Mouse (Mus musculus): ENCODE measurements around the gene Dhodh. TPM values are rescaled to one million over a fixed set of nuclear protein-coding genes. Genes with fewer than 3 reads are reported as not detected.

Gene Dhodh
- polyA plus RNA-seq, 1 experiment from 2014 or later, result 38.2 TPM

- H3K4me1 ChIP-seq (replicated peaks), result no peaks in the 10 kb centered on the region
- ATAC-seq (ENCODE audit: insufficient number of reproducible peaks, low FRiP score), result no peak
Measured at GRCm38 (mm10) chr8:109585652-109586051, 22.8 kb downstream of the Dhodh start.

GRCm38 (mm10) chr8:109584830-109585229, 23.6 kb downstream of the Dhodh start:
- H3K4me1 ChIP-seq (replicated peaks), result no peaks in the 10 kb centered on the region
- WGBS, result 85% methylated on average over 3 of the region's 3 CpGs
- H3K27ac ChIP-seq (ENCODE audit: poor library complexity, severe bottlenecking), result no peak overlapping the region
- no peak overlapping the region for H3K4me3 ChIP-seq
- H3K9ac ChIP-seq, result no peak overlapping the region
- no peaks in the 10 kb centered on the region for H3K27me3 ChIP-seq (replicated peaks)
- H3K36me3 ChIP-seq, result no peaks in the 10 kb centered on the region
- H3K9me3 ChIP-seq (replicated peaks), result peaks cover 13% of the 10 kb centered on the region
- no peak overlapping the region for H3K4me2 ChIP-seq
- no peak for ATAC-seq (ENCODE audit: insufficient number of reproducible peaks, low FRiP score)

More at GRCm38 (mm10) chr8:109585652-109586051, 22.8 kb downstream of the Dhodh start:
- Histone ChIP-seq H3K4me2 (no peak overlapping the region), H3K9me3 (replicated peaks) (peaks cover 13% of the 10 kb centered on the region), H3K36me3 (no peaks in the 10 kb centered on the region), H3K9ac (no peak overlapping the region), H3K4me3 (no peak overlapping the region), H3K27ac (ENCODE audit: poor library complexity, severe bottlenecking) (no peak overlapping the region), H3K27me3 (replicated peaks) (no peaks in the 10 kb centered on the region)

- Histone ChIP-seq H3K36me3 (no peaks in the 10 kb centered on the region), H3K9me3 (replicated peaks) (peaks cover 13% of the 10 kb centered on the region), H3K9ac (no peak overlapping the region), H3K27ac (ENCODE audit: poor library complexity, severe bottlenecking) (no peak overlapping the region), H3K4me1 (replicated peaks) (no peaks in the 10 kb centered on the region), H3K4me2 (no peak overlapping the region), H3K4me3 (no peak overlapping the region), H3K27me3 (replicated peaks) (no peaks in the 10 kb centered on the region)
- no peak for ATAC-seq (ENCODE audit: insufficient number of reproducible peaks, low FRiP score)
- WGBS, result 75% methylated on average over 4 of the region's 4 CpGs
Measured at GRCm38 (mm10) chr8:109584293-109584692, 24.2 kb downstream of the Dhodh start.

- no peak within 1 kb of the TSS for H3K4me2 ChIP-seq
- H3K9ac ChIP-seq, result no peak within 1 kb of the TSS
- no peak within 1 kb of the TSS for H3K4me3 ChIP-seq
- H3K36me3 ChIP-seq, result no peaks in the 10 kb centered on the region
- no peak within 1 kb of the TSS for H3K27ac ChIP-seq (ENCODE audit: poor library complexity, severe bottlenecking)
- H3K9me3 ChIP-seq (replicated peaks), result peaks cover 6% of the 10 kb centered on the region
- H3K27me3 ChIP-seq (replicated peaks), result peaks cover 7% of the 10 kb centered on the region; the same call in 1 of the 2 replicates
- whole genome bisulfite sequencing, result 64% methylated on average over 8 of the region's 8 CpGs
- H3K4me1 ChIP-seq (replicated peaks), result no peaks in the 10 kb centered on the region
- no peak for ATAC-seq (ENCODE audit: insufficient number of reproducible peaks, low FRiP score)
Measured at GRCm38 (mm10) chr8:109578900-109579301, 29.6 kb downstream of the Dhodh start, which contains the start of gene Hp. Gene Hp, minus strand, starts transcription at chr8:109579172.

- no peak overlapping the region for H3K4me2 ChIP-seq
- no peaks in the 10 kb centered on the region for H3K9me3 ChIP-seq (replicated peaks)
- H3K9ac ChIP-seq, result no peak overlapping the region
- no peak for ATAC-seq (ENCODE audit: insufficient number of reproducible peaks, low FRiP score)
- no peaks in the 10 kb centered on the region for H3K4me1 ChIP-seq (replicated peaks)
- peaks cover 13% of the 10 kb centered on the region; the same call in 1 of the 2 replicates for H3K36me3 ChIP-seq
- 67% methylated on average over 4 of the region's 4 CpGs for WGBS
- H3K27me3 ChIP-seq (replicated peaks), result peaks cover 7% of the 10 kb centered on the region; the same call in 1 of the 2 replicates
- H3K27ac ChIP-seq (ENCODE audit: poor library complexity, severe bottlenecking), result no peak overlapping the region
- no peak overlapping the region for H3K4me3 ChIP-seq
Measured at GRCm38 (mm10) chr8:109576311-109576710, 32.2 kb downstream of the Dhodh start.

GRCm38 (mm10) chr8:109571139-109571538, 37.3 kb downstream of the Dhodh start:
- H3K9ac ChIP-seq, result no peak overlapping the region
- H3K4me2 ChIP-seq, result no peak overlapping the region
- H3K27ac ChIP-seq (ENCODE audit: poor library complexity, severe bottlenecking), result no peak overlapping the region
- peaks cover 4% of the 10 kb centered on the region for H3K4me1 ChIP-seq (replicated peaks)
- H3K27me3 ChIP-seq (replicated peaks), result peaks cover 4% of the 10 kb centered on the region; the same call in 1 of the 2 replicates
- H3K36me3 ChIP-seq, result peaks cover 36% of the 10 kb centered on the region
- ATAC-seq (ENCODE audit: insufficient number of reproducible peaks, low FRiP score), result no peak
- no peak overlapping the region for H3K4me3 ChIP-seq
- WGBS, result 86% methylated on average over 12 of the region's 12 CpGs
- no peaks in the 10 kb centered on the region for H3K9me3 ChIP-seq (replicated peaks)

GRCm38 (mm10) chr8:109565498-109566333, 42.8 kb downstream of the Dhodh start, which contains the start of the genes Dhx38 and Txnl4b:
Gene Dhx38, minus strand, starts transcription at chr8:109565861.
Gene Txnl4b, plus strand, starts transcription at chr8:109565892.
- no peaks in the 10 kb centered on the region for H3K9me3 ChIP-seq (replicated peaks)
- H3K9ac ChIP-seq, result peak within 1 kb of the TSS; percentile 92
- peak; percentile 99 for ATAC-seq (ENCODE audit: insufficient number of reproducible peaks, low FRiP score)
- peaks cover 14% of the 10 kb centered on the region for H3K4me1 ChIP-seq (replicated peaks)
- H3K4me3 ChIP-seq, result peak within 1 kb of the TSS; percentile 84
- WGBS, result under 1% methylated on average over 52 of the region's 52 CpGs
- peak within 1 kb of the TSS; percentile 89 for H3K4me2 ChIP-seq
- H3K27me3 ChIP-seq (replicated peaks), result no peaks in the 10 kb centered on the region
- H3K27ac ChIP-seq (ENCODE audit: poor library complexity, severe bottlenecking), result peak within 1 kb of the TSS; percentile 92
- peaks cover 42% of the 10 kb centered on the region for H3K36me3 ChIP-seq

- Histone ChIP-seq H3K9me3 (replicated peaks) (no peaks in the 10 kb centered on the region), H3K4me3 (peak overlapping the region; percentile 84), H3K27me3 (replicated peaks) (no peaks in the 10 kb centered on the region), H3K4me1 (replicated peaks) (peaks cover 14% of the 10 kb centered on the region), H3K27ac (ENCODE audit: poor library complexity, severe bottlenecking) (peak overlapping the region; percentile 92; the same call in 1 of the 2 replicates), H3K9ac (peak overlapping the region; percentile 92), H3K36me3 (peaks cover 42% of the 10 kb centered on the region), H3K4me2 (peak overlapping the region; percentile 89)
- 2% methylated on average over 10 of the region's 10 CpGs for WGBS
- ATAC-seq (ENCODE audit: insufficient number of reproducible peaks, low FRiP score), result no peak
Measured at GRCm38 (mm10) chr8:109564766-109565165, 43.7 kb downstream of the Dhodh start.

- Histone ChIP-seq H3K36me3 (peaks cover 42% of the 10 kb centered on the region), H3K4me3 (no peak overlapping the region), H3K27me3 (replicated peaks) (no peaks in the 10 kb centered on the region), H3K4me1 (replicated peaks) (peaks cover 14% of the 10 kb centered on the region), H3K27ac (ENCODE audit: poor library complexity, severe bottlenecking) (no peak overlapping the region), H3K9me3 (replicated peaks) (no peaks in the 10 kb centered on the region), H3K4me2 (peak overlapping the region; percentile 89; the same call in 1 of the 2 replicates), H3K9ac (no peak overlapping the region)
- 67% methylated on average over 2 of the region's 2 CpGs for WGBS
- no peak for ATAC-seq (ENCODE audit: insufficient number of reproducible peaks, low FRiP score)
Measured at GRCm38 (mm10) chr8:109563881-109564280, 44.6 kb downstream of the Dhodh start.

GRCm38 (mm10) chr8:109551663-109552062, 56.8 kb downstream of the Dhodh start:
- Histone ChIP-seq H3K27ac (ENCODE audit: poor library complexity, severe bottlenecking) (no peak overlapping the region), H3K4me1 (replicated peaks) (no peaks in the 10 kb centered on the region), H3K27me3 (replicated peaks) (no peaks in the 10 kb centered on the region), H3K9me3 (replicated peaks) (no peaks in the 10 kb centered on the region), H3K4me2 (no peak overlapping the region), H3K9ac (no peak overlapping the region), H3K36me3 (peaks cover 100% of the 10 kb centered on the region), H3K4me3 (no peak overlapping the region)
- no peak for ATAC-seq (ENCODE audit: insufficient number of reproducible peaks, low FRiP score)
- 38% methylated on average over 3 of the region's 3 CpGs for WGBS

- H3K4me3 ChIP-seq, result no peak overlapping the region
- no peaks in the 10 kb centered on the region for H3K4me1 ChIP-seq (replicated peaks)
- H3K27me3 ChIP-seq (replicated peaks), result no peaks in the 10 kb centered on the region
- H3K36me3 ChIP-seq, result peaks cover 36% of the 10 kb centered on the region
- no peak for ATAC-seq (ENCODE audit: insufficient number of reproducible peaks, low FRiP score)
- no peak overlapping the region for H3K9ac ChIP-seq
- H3K27ac ChIP-seq (ENCODE audit: poor library complexity, severe bottlenecking), result no peak overlapping the region
- no peaks in the 10 kb centered on the region for H3K9me3 ChIP-seq (replicated peaks)
- H3K4me2 ChIP-seq, result no peak overlapping the region
- WGBS, result 33% methylated on average over 2 of the region's 3 CpGs
Measured at GRCm38 (mm10) chr8:109544049-109544448, 64.4 kb downstream of the Dhodh start.
